Mouse (Mus musculus): ENCODE measurements at regions not wholly inside any gene's neighbourhood (a gene's known extent, or its start where the extent isn't known, plus 50 kb on each side); places are given as distances from the start of the nearest gene placed in this dataset.

- no peak for DNase-seq (ENCODE audit: low spot score in 2 of 2)
Observed at GRCm38 (mm10) chr12:110074921-110075320, 203.9 kb upstream of the Dio3 start.

GRCm38 (mm10) chr12:110077211-110077884, 201.5 kb upstream of the Dio3 start:
- no peak for DNase-seq (ENCODE audit: low spot score in 2 of 2)

DNA sequence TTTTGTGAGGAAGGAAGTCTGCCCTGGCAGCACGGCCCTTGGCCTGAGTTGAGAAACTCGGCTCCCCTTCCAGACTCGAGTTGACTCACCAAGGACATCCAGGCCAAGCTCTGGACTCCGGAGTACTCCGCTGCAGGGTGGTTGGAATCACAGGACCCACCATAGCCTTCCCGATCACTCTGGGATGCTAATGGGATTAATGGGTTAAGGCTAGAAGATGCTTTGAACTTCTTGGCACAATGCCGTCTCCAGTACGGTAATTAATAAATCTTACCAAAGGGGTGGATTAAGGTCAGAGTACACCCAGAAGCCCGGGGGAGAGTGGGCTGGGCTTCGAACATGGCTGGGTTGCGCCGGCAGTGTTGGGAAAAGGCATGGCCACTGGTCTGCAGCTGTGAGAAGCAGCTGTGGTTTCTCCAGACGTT, 200.8 kb upstream of the Dio3 start:
- no peak for DNase-seq (ENCODE audit: low spot score in 2 of 2)

GRCm38 (mm10) chr12:110081831-110082615, 196.8 kb upstream of the Dio3 start:
- DNase-seq (ENCODE audit: low spot score in 2 of 2): no peak

GRCm38 (mm10) chr12:110082921-110083320, 195.9 kb upstream of the Dio3 start:
- DNase-seq (ENCODE audit: low spot score in 2 of 2): no peak

DNA sequence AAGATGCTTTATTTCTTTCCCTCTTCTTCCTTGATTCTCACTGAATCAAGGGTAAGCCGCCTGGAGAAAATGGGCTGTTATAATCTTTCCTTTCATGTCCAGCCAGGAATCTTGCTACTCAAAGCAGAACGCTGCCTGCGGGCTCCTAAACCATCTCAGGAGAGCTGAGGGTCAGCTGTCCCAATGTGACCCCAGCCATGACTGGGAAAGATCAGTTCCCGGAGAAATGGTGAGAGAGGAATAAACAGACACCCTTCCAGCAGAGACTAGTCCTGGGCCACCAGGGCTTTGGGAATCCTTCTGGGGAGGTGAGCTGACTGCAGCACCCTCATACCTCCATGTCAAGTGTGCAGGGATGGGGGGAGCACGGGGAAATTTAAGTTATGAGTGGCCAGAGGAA, 195.4 kb upstream of the Dio3 start:
- DNase-seq (ENCODE audit: low spot score in 2 of 2): no peak

DNA sequence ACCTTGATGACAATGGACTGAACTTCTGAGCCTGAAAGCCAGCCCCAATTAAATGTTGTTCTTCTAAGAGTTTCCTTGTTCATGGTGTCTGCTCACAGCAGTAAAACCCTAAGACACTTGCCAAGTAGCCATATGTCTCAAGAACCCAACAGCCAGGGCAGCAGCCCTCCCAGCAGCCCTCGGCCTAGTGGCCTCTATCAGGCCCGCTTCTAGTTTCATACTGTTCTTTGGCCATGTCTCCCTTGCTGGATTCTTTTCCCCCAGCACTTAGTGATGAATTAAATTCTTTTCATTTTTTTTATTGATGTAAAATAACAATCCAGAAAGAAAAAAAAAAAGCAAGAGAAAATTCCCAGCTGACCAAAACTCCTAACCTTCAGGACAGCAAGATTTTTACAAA, 191.9 kb upstream of the Dio3 start:
- no peak for DNase-seq (ENCODE audit: low spot score in 2 of 2)

- DNase-seq (ENCODE audit: low spot score in 2 of 2): no peak
Observed at GRCm38 (mm10) chr12:110087812-110088211, 191.1 kb upstream of the Dio3 start.

GRCm38 (mm10) chr12:110102186-110102585, 176.7 kb upstream of the Dio3 start:
- DNase-seq (ENCODE audit: low spot score in 2 of 2): no peak

DNA sequence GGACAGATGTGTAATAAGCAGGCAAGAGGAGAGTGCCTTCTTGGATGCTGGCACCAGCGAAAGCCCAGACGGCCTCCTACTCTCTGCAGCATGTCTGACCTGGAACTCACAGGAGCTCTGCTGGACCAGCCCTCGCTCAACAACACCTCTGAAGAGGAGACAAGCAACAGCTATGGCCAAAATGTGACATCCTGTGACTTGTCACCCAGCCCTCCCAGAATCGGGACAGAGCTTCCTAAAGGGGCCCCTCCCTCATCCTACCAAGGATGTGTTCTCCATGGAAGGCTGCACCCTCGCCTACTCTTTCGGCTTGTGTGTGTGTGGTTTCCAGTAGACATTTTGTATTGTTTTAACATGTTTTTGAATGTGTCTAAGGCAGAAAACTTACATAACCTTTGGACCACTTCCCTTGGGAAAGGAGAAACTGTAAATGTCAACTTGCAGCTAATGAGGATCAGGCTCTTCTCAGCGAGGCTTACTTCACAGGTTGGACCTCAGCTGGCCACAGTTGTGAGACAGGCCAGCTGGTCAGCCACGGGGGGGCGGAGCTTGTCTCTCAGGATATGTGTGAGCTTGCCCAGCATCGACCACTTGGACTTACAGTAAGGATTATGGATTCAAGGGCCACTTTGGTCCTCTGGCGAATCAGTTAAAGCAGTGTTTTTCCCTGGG, 166.7 kb upstream of the Dio3 start:
- no peak for DNase-seq (ENCODE audit: low spot score in 2 of 2)

DNA sequence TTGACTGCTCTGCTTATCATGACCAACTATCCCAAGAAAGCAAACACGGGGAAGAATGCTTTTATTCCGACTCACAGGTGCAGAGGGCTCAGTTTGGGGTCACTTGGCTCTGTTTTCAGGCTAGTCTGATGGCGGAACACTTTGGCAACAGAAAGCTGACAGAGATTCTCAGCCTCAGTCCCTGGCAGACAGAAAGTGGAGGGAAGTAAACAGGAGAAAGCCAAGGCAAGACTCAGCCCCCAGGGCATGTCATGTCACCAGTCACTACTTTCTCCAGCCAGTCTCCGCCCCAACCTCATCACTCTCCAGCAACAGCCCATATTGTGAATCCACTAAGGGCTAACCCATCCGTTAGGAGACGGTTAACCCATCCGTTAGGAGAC, 166.2 kb upstream of the Dio3 start:
- no peak for DNase-seq (ENCODE audit: low spot score in 2 of 2)

DNA sequence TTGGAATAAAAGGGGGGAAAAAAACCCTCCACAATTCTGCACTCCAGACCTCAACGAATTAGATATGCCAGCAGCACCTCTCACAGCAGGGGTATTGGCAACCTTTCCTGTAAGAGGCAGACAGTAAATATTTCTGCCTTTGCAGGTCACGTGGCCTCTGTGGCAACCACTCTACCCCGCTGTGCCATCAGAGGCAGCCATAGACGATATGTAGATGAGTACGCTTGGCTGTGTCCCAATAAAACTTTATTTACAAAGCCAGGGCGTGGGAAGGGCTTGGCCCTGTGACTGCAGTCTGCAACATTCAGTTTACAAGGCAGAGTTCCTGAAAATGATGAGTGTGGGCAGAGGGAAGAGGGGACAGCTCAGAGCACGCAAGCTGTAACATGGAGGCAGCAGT, 158.7 kb upstream of the Dio3 start:
- DNase-seq (ENCODE audit: low spot score in 2 of 2): no peak

- DNase-seq (ENCODE audit: low spot score in 2 of 2): no peak
Observed at GRCm38 (mm10) chr12:110122976-110123375, 155.9 kb upstream of the Dio3 start.

GRCm38 (mm10) chr12:110126525-110126924, 152.3 kb upstream of the Dio3 start:
- no peak for DNase-seq (ENCODE audit: low spot score in 2 of 2)

DNA sequence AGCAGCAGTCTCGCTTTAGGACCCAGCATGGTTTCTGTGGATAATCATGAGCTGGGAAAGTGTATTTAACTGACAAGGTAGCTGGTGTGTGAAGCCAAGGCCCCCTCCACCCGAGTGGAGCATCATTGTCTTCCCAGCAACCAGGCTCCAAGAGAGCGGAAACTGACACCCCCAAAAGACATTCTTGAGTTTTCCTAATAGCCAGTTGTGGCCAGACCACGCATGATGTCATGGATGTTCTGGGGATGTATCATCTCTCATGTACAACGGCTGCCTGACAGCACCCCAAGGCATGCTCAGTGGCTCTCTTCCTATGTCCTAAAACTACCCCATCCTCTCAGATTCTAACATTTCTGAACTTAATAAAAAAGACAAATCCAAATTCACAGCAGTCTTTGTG, 133.5 kb upstream of the Dio3 start:
- no peak for DNase-seq (ENCODE audit: low spot score in 2 of 2)

GRCm38 (mm10) chr12:110154225-110154962, 124.5 kb upstream of the Dio3 start:
- no peak for DNase-seq (ENCODE audit: low spot score in 2 of 2)

- no peak for DNase-seq (ENCODE audit: low spot score in 2 of 2)
Observed at GRCm38 (mm10) chr12:110154963-110155325, 123.9 kb upstream of the Dio3 start.

- DNase-seq (ENCODE audit: low spot score in 2 of 2): no peak
Observed at GRCm38 (mm10) chr12:110156441-110156840, 122.4 kb upstream of the Dio3 start.

- no peak for DNase-seq (ENCODE audit: low spot score in 2 of 2)
Observed at GRCm38 (mm10) chr12:110157998-110158747, 120.7 kb upstream of the Dio3 start.

DNA sequence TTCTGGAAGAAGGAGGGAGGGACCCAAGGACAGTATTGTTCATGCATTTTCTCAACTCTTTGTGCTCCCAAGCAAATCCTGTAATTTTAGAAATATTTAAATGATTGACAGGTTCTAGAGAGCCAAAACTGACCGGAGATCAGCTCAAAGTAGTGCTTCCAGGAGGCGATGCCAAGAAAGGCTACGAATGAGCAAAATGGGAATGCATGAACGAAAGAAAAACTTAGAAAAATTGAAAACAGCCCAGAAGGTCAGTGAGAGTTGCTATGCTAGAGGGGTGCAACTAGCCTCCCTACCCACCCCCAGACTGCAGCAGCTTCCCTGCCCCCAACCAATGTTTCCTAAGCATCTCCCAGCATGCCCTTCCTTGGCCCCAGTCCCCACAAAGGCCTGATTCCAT, 117.6 kb upstream of the Dio3 start:
- no peak for DNase-seq (ENCODE audit: low spot score in 2 of 2)

DNA sequence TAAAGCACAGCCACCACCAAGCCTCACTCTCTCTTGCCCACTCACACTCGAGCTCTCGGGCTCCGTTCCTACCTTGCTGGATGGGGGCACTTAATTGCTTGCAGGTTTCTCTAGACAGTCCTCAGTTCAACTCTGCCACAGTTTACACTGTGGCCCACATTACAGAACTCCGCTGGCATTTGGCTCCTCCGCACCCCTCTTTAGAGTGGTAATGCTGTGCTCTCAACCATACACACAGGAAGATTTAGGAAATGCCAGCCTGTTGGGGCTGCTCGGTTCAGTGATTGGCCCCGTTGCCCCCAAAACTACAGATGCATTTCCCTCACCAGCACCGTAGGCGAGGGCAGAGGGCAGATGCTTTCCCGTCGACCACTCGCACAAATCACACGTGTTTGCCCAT, 113.4 kb upstream of the Dio3 start:
- DNase-seq (ENCODE audit: low spot score in 2 of 2): no peak

All from left cerebral cortex, adult 18-20 months (tissue).